Mouse (Mus musculus): ENCODE measurements around the gene Hspe1.

DNA sequence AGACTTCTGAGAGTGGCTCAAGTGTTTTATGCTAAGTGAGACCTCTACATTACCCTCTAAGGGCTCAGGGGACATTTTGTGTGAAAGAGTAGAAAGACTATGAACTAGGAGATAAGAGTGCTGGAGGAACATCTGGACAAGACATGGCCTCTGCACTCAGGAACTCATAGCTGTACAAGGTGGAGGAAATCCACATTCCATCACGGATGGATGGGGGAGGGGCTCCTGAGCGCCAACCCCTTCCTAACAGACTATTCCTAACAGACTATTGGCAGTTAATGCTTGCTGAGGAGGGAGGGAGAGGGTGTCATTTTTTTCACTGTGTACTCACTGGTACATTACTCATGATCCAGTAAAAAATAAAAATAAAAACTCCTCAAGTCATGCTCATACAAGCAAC is 13.2 kb upstream of the Hspe1 start:
- no peak for TF ChIP-seq CTCF (IDR thresholded peaks at IDR 0.05; ENCODE audit: low read depth, low read length)
- no peak for TF ChIP-seq POLR2A (IDR thresholded peaks at IDR 0.05; ENCODE audit: extremely low read depth, insufficient read depth, low read length)

All from liver, adult 2 months (tissue).